Mouse (Mus musculus): Measurements from ENCODE around the gene Ctdspl. TPM values are rescaled to one million over a fixed set of nuclear protein-coding genes. Genes with fewer than 3 reads are reported as not detected.

Ctdspl gene
- polyA plus RNA-seq (2012; rRNA removed; ENCODE audit: low replicate concordance): 12.9 and 17.1 TPM in 2 replicates

DNA sequence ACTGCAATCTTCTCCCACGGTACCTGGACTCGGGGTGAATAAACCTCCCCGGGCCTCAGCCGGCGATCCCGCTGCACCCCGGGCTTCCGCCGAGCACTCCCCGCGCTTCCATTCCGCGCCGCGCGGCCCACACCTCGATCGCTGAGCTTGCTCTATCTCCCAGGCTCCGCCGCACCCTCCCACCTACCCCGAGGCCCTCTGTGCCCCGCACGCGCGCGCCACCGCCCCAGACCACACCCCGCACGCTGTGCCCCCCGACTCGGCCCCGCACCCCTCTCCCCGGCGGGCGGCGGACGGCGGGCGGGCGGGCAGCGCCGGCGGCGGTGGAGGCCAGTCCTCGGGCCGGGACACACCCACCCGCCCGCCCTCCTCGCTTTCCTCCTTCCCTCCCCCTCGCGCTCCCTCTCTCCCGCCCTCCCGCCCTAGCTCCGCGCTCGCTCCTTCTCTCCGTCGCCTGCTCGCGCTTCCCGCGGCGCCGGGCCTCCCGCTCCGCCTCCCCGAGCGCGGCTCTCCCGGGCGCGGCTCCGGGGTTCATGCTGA, at the start of gene Ctdspl:
Gene Ctdspl, plus strand, starts transcription at position 343 of the 540 bp plus-strand sequence.

DNA sequence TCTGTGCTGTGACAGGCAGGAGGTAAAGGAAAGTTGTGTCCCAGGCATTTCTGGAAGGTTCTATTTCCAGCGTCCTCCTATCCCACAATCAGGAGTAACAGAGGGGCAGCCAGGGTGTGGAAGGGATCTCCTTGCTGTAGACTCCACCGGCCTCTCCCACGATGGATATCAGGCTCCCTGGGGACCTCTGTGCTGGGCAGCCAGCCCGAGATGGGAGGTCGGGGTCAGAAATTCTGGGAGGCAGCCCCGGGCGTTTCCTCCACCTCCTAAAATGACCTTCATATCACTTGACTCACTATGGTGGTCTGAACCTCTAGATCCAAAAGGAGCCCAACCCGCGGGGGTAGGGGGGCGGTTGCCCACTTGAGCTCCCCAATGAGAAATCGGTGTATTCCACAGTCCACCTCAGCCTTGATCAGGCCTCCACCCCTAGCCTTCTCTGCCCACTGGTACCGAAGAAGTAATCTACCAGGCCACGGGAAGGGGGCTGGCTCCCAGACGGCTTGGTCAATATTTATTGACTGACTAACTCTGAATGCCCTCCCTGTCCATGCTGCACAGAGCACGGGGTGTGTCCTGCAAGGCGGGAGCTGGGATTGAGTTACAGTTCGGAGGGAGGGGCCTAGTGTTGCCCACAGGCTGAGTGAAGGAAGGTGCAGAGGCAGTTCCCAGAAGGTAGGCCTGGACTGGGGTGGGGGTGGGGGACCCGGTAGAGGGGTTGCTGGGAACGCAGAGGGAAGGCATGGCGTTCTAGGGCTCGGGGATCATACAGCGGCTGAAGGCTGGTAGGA, 126.1 kb downstream of the Ctdspl start, which contains the start of gene Vill:
Gene Vill, plus strand, starts transcription at position 625 of the 791 bp plus-strand sequence.

Other genes starting within 250 kb of the Ctdspl start
- gene Vill, start 126.3 kb downstream of the Ctdspl start, polyA plus RNA-seq (2012; rRNA removed; ENCODE audit: low replicate concordance): 3.0 and 14.4 TPM in 2 replicates
- 23.6 and 36.8 TPM in 2 replicates for gene Plcd1, start 167.0 kb downstream of the Ctdspl start, polyA plus RNA-seq (2012; rRNA removed; ENCODE audit: low replicate concordance)
- gene Dlec1, start 176.0 kb downstream of the Ctdspl start, polyA plus RNA-seq (2012; rRNA removed; ENCODE audit: low replicate concordance): 0.19 and 0.44 TPM in 2 replicates
- gene Acaa1b, start 230.6 kb downstream of the Ctdspl start, polyA plus RNA-seq (2012; rRNA removed; ENCODE audit: low replicate concordance): 53.8 and 99.1 TPM in 2 replicates
- gene Gm47289, start 232.7 kb downstream of the Ctdspl start, polyA plus RNA-seq (2012; rRNA removed; ENCODE audit: low replicate concordance): 0.04 TPM in 1 of 2 replicates, not detected in the other